Mouse (Mus musculus) hindbrain, embryonic 14.5 days (tissue): ENCODE measurements at regions not wholly inside any gene's neighbourhood (a gene's known extent, or its start where the extent isn't known, plus 50 kb on each side); places are given as distances from the start of the nearest gene placed in this dataset.
"Not testable (repeated sequence)": the region's sequence is repeated elsewhere in the genome, so short reads cannot be mapped to it uniquely, and the experiment has no call there.

Experiments used
- ATAC-seq: fragments of 200-750 bp; cut with Nextera tagmentation; 2 replicates; pipeline ENCODE4 v1.8.0; 2017; ENCODE audit warnings: moderate number of reproducible peaks, mild to moderate bottlenecking, moderate TSS enrichment, moderate library complexity; ENCODE audit not compliant: low FRiP score
- DNase-seq: peaks from one replicate; pipeline ENCODE4 v3.0.0-alpha.2; 2015; ENCODE audit warnings: low spot score
- H3K27ac ChIP-seq: fragments of 300-500 bp; sonication (generic); 2 replicates; pipeline ENCODE4 v1.5.1; 2014; ENCODE audit warnings: mild to moderate bottlenecking, moderate library complexity
- H3K27me3 ChIP-seq: fragments of 300-500 bp; sonication (generic); 2 replicates; pipeline ENCODE4 v1.6.1; 2014; ENCODE audit warnings: mild to moderate bottlenecking, low read length, mixed read lengths; ENCODE audit not compliant: control insufficient read depth, insufficient read depth
- H3K36me3 ChIP-seq: fragments of 300-500 bp; sonication (generic); replicated peaks from 2 replicates; pipeline ENCODE4 v1.6.1; 2014; ENCODE audit not compliant: control insufficient read depth, insufficient read depth
- H3K4me1 ChIP-seq: fragments of 300-500 bp; sonication (generic); replicated peaks from 2 replicates; pipeline ENCODE4 v1.6.1; 2014; ENCODE audit warnings: antibody characterized with exemption, low read length, mixed read lengths; ENCODE audit not compliant: control insufficient read depth, insufficient read depth
- H3K4me2 ChIP-seq: fragments of 300-500 bp; sonication (generic); replicated peaks from 2 replicates; pipeline ENCODE4 v1.6.1; 2014; ENCODE audit warnings: mild to moderate bottlenecking, moderate library complexity
- H3K4me3 ChIP-seq: fragments of 300-500 bp; sonication (generic); replicated peaks from 2 replicates; pipeline ENCODE4 v1.5.1; 2014; ENCODE audit warnings: mild to moderate bottlenecking, low read length
- H3K9ac ChIP-seq: fragments of 300-500 bp; sonication (generic); 2 replicates; pipeline ENCODE4 v1.6.1; 2014
- H3K9me3 ChIP-seq: fragments of 300-500 bp; sonication (generic); 2 replicates; pipeline ENCODE4 v1.6.1; 2016; ENCODE audit warnings: low read length; ENCODE audit not compliant: control insufficient read depth
- WGBS: fragments of 180-500 bp; shearing (Covaris S2); extraction: QIAGEN DNeasy Blood & Tissue Kit; methylation state at CpG from one replicate; pipeline ENCODE4 v1.1.7; 2014; 5-methylcytosine and 5-hydroxymethylcytosine counted together

- no peaks in the 10 kb centered on the region for H3K27me3 ChIP-seq
- no peaks in the 10 kb centered on the region for H3K9me3 ChIP-seq
- DNase-seq (no peak), ATAC-seq (no peak; the same call in 1 of the 2 replicates)
- H3K36me3 ChIP-seq, result no peaks in the 10 kb centered on the region
- no peak overlapping the region for H3K9ac ChIP-seq
- H3K27ac ChIP-seq, result peak overlapping the region; percentile 38
- no peak overlapping the region for H3K4me3 ChIP-seq
- H3K4me1 ChIP-seq, result 0 out of 2 replicates have a peak, but pooled peaks cover 6% of the 10 kb centered on the region
- WGBS, result 56% methylated on average over 1 of the region's 1 CpGs
- no peak overlapping the region for H3K4me2 ChIP-seq
Observed at GRCm38 (mm10) chr2:55262721-55263278, 173.0 kb upstream of the Kcnj3 start.

- no peak overlapping the region for H3K9ac ChIP-seq
- H3K36me3 ChIP-seq, result no peaks in the 10 kb centered on the region
- H3K4me2 ChIP-seq, result no peak overlapping the region
- no peaks in the 10 kb centered on the region for H3K27me3 ChIP-seq
- 70% methylated on average over 1 of the region's 2 CpGs for WGBS
- H3K4me1 ChIP-seq, result 0 out of 2 replicates have a peak, but pooled peaks cover 6% of the 10 kb centered on the region
- ATAC-seq (peak; percentile 37; the same call in 1 of the 2 replicates), DNase-seq (no peak)
- no peak overlapping the region for H3K27ac ChIP-seq
- H3K4me3 ChIP-seq, result no peak overlapping the region
- H3K9me3 ChIP-seq, result no peaks in the 10 kb centered on the region
Observed at GRCm38 (mm10) chr2:55263847-55264449, 171.8 kb upstream of the Kcnj3 start.

- ATAC-seq, result no peak
- no peak overlapping the region for H3K27ac ChIP-seq
Observed at GRCm38 (mm10) chr2:55306387-55306786, 129.4 kb upstream of the Kcnj3 start.

GRCm38 (mm10) chr2:55315627-55316026 lies 120.1 kb upstream of the Kcnj3 start:
- DNase-seq (no peak), ATAC-seq (no peak)
- no peaks in the 10 kb centered on the region for H3K9me3 ChIP-seq
- no peaks in the 10 kb centered on the region for H3K4me1 ChIP-seq
- no peak overlapping the region for H3K4me3 ChIP-seq
- no peak overlapping the region for H3K4me2 ChIP-seq
- no peak overlapping the region for H3K27ac ChIP-seq
- no peak overlapping the region for H3K9ac ChIP-seq
- WGBS, result 66% methylated on average over 3 of the region's 3 CpGs
- H3K36me3 ChIP-seq, result no peaks in the 10 kb centered on the region
- no peaks in the 10 kb centered on the region for H3K27me3 ChIP-seq

More at GRCm38 (mm10) chr2:55306387-55306786, 129.4 kb upstream of the Kcnj3 start:
- H3K4me1 ChIP-seq, result no peaks in the 10 kb centered on the region
- no peak overlapping the region for H3K9ac ChIP-seq
- no peaks in the 10 kb centered on the region for H3K27me3 ChIP-seq
- H3K4me2 ChIP-seq, result no peak overlapping the region
- no peaks in the 10 kb centered on the region for H3K36me3 ChIP-seq
- H3K9me3 ChIP-seq, result no peaks in the 10 kb centered on the region
- no peak overlapping the region for H3K4me3 ChIP-seq
- peak; percentile 34 for DNase-seq

GRCm38 (mm10) chr2:55354061-55354460 lies 81.7 kb upstream of the Kcnj3 start:
- H3K27me3 ChIP-seq, DNase-seq, H3K4me1 ChIP-seq, H3K4me2 ChIP-seq, H3K4me3 ChIP-seq, H3K36me3 ChIP-seq, H3K9ac ChIP-seq, H3K9me3 ChIP-seq, H3K27ac ChIP-seq, ATAC-seq: not testable (repeated sequence)
- 93% methylated on average over 5 of the region's 5 CpGs for WGBS
